Mouse (Mus musculus): Measurements from ENCODE around the gene Ddo. TPM values are rescaled to one million over a fixed set of nuclear protein-coding genes. Genes with fewer than 3 reads are reported as not detected.

Gene Ddo
- polyA plus RNA-seq, 1 experiment from 2014 or later: 0.12 TPM

DNA sequence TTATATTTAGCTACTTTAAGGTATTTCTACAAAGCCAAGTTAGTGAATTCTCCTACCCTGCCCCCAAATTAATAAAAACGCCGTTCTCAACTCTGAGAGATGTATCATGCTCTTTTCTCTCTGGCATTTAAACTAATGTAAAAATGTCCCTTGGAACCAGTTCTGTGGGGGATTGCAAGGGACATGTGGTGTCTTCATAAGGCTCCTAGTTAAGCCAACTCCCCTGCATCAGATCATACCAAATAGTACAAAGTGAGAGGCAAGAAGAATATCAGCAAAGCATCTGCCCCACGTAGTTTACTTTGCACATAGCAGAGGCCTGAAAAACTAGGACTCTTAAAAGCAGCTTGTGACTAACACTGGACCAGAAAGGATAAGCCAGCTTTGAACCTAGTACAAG, 86.9 kb downstream of the Ddo start:
- DNase-seq (ENCODE audit: low spot score): no peak

DNA sequence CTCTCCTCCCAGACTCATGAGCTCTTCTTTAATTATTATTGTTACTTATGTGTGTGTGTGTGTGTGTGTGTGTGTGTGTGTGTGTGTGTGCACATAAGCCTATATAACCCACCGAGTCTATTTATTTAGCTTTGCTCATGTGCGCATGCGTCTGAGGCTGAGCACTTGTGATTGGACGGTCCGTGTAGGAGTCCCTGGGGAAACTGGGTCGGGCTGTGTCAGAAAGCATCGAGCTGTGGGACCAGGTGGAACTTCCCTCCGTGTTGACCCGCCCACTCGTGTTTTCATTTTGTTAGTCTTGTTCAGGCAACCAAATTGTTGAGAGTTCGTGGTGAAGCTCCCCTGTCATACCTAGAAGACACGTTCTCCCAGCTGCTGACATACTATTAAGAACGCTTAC, 88.6 kb downstream of the Ddo start:
- no peak for DNase-seq (ENCODE audit: low spot score)

DNA sequence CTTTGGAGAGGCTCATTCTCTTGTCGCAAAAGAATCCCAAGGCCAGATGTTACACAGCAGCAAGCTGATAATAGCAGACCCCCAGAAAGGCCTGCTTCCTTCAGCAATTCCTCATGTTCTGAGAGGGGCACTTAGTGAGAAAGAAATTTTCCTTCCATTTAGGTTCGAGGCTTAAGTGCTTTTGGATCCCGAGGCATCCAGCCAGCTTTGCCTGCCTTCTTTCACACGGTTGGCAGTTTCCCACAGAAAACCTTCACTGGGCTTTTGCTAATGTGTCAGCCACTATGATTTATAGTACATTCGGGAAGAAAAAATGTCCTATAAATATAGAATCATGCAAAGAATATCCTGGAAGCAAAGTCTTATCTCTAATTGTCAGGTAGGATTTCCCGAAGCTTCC, 89.3 kb downstream of the Ddo start:
- DNase-seq (ENCODE audit: low spot score): no peak

DNA sequence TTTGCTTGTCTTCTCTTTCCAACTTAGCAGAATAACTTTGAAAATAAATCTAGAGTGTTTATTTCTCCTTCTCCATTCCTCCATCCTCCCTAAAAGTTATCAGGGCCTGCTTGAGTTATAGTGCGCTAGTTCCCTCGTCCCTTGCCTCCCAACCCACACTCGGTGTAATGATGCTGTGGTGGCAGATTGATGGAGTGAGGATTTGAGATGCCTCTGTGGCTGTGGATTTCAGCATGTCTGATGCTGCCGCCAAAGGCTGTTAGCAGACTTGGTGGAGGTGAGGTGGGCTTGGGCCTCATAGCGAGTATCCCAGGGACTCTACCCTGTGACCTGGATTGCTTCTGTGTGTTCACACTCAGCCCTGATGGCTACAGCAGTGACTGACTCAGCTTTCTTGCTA, 91.1 kb downstream of the Ddo start:
- DNase-seq (ENCODE audit: low spot score): no peak

DNA sequence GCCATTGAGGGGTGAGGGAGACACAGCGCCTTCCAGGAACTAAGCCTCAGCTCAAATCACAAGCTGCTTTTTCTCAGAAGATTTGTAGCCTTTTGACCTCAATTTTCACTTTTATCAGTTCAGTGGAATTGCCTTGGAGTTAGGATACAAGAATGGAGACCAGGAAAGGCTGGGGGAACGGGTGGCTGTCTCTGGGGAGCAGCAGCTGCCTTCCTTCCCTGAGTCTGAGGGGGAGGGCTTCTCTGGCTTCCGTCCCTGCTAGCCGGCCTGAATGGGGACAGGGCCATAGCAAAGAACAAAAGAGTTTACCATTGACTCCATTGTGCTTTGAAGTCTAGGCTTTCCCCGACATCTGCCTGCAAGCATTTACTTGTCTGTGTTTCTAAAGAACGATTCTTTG, 94.5 kb downstream of the Ddo start:
- DNase-seq (ENCODE audit: low spot score): no peak

DNA sequence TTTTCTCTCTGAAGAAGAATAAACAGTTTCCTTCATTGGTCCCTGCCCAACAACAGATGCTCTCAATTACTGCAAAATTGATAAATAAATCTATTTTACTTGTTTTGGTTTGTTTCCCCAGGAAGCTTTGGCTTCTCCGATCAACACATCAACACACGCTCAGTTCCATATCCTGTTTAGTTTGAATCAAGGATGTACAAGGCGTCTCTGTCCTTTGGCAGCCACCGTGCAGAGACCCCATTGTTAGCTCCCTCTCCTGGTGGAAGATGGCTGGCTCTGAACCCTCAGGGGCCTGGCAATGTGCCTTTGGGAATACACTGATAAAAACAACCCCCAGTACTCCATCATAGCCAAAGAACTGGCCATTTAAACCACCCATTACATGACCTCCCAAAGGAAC, 95.3 kb downstream of the Ddo start:
- DNase-seq (ENCODE audit: low spot score): no peak

DNA sequence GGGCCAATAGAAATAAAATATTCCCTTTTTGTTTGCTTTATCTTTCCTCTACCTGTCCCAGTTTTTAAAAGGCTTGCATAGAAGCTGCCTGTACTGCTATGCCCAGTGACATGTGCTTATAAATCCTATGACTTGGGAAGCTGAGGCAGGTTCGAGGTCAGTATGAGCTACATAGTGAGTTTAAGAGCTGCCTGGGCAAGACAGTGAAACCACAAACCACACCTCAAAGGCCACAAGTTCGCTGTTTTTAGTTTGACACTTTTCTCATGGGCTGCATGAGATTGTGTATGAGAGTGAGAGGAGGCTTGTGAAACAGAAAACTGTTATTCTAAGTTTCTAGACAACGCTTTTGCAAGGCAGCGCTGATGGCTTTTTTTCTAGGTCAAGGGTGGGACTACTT, 95.7 kb downstream of the Ddo start:
- no peak for DNase-seq (ENCODE audit: low spot score)

DNA sequence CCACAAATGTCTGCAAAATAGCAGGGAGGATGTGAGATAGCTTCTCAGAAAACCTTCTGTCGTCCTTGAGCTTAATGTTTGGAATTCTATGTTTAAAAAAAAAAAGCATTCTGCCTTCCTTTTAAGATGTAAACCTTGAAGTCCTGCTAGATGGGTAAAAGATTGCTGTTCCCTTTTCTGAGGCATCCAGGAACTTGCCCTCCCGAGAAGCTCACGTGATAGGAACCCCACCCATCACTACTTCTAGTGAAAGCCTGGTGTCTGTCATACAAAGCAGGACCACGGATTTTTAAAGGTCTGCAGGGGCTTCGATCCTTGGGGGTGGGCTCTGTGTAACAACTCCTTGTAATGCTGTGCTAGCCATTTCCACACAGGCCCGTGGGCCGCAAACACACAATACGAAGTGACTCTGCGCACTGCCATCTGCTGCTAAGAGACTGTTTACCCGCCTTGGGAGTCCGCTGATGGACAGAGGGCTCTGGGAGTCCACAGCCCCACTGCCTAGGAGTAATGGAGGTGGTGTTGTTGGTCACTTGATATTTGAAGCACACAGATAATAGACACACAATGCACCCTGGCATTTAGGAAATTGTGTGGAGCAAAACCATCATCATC, 96.6 kb downstream of the Ddo start:
- no peak for DNase-seq (ENCODE audit: low spot score)

DNA sequence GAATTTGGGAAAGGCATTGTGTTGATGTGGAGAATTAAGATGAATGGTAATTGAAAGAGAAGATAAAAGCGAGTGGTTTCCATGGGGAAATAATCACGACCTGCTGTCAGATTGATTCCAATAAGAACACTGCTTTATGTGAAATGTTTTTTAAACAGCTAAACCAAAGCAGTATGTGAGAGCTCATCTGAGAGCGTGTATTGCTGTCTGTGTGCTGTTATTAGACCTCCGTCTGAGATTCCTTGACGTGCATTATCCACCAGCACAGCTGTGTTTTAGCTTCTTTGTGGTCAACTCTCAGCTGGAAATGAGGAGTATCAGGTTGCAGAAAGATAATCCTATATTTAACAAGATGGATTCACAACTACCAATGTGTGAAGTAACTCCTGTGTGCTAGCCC, 97.2 kb downstream of the Ddo start:
- no peak for DNase-seq (ENCODE audit: low spot score)

DNA sequence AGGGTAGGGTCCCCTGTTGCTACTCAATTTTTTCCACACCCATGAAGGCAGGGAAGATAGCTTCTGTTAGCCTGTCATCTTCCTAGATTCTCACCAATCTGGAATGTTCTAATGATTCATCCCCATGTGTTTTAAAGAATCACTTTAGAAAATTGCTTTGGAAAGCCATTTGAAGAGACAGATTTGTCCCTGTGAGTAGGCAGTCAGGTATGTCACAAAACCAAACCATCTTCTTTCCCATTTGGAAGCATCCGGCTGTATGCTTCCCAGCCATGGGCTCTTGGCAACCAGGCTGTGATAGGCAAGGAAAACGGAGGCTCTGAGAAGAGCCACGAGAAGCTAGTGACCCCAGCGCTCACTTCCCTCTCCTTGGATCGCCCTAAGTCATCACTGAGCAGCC, 100.4 kb downstream of the Ddo start:
- no peak for DNase-seq (ENCODE audit: low spot score)

Other genes with a start within 250 kb of the Ddo start
- gene Slc22a16, start 59.7 kb upstream of the Ddo start, polyA plus RNA-seq (2015; fragmentation: Nextera tagmentation; extraction: Ambion mirVana): not detected in 2 replicates
- 0.50 and 0.64 TPM in 2 replicates for gene Mettl24, start 53.3 kb downstream of the Ddo start, polyA plus RNA-seq (2015; fragmentation: Nextera tagmentation; extraction: Ambion mirVana)